Mouse (Mus musculus) cortical plate, adult 2 months (tissue): ENCODE data around the gene Spr.

ENCODE experiments used
- CTCF ChIP-seq: fragments of 200-500 bp; IDR thresholded peaks from 2 replicates; pipeline ENCODE4 v1.5.1; 2011; ENCODE audit warnings: mild to moderate bottlenecking, control low read depth, low read length; ENCODE audit not compliant: insufficient read depth; ENCODE audit errors: extremely low read depth
- POLR2A ChIP-seq: fragments of 200-500 bp; IDR thresholded peaks from 2 replicates; pipeline ENCODE4 v1.6.1; 2011; ENCODE audit warnings: mild to moderate bottlenecking, low read length, control low read depth; ENCODE audit not compliant: insufficient read depth; ENCODE audit errors: extremely low read depth

DNA sequence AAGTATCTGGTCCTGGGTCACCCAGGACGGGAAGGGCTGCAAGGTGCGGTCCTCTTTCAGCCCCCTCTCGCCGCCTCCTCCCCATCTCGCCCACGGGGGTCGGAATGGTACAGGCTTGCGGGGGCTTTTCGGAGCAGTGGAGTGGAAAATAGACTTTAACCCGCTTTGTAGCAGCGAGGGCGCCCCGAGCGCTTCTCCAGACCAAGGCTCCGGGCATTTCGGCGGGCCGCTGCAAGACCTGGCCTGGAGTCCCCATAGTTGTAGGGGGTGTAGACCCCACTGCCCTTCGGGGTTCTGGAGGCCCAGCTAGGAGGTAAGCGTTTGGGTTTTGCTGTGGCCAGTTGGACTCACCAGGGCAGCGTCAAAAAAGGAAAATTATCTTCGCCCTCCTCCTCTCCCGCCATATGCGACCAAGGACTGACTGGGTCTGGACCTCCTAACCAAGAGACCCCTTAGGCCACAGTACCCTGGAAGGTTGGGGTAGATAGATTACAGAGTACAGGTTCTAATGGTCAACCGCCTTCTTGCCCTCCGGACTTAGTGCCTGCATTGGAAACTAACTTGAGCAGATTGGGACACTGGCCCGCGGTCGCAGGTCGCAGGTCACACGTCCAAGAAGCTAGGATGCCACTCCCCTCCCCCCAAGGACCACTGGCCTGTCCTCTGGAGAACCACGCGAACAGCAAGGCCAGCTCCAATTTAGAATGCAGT, 48.6 kb upstream of the Spr start:
- TF ChIP-seq POLR2A (no peak), CTCF (no peak)
